Mouse (Mus musculus): ENCODE data around the gene Tgfbr3l. TPM values are rescaled to one million over a fixed set of nuclear protein-coding genes. Genes with fewer than 3 reads are reported as not detected.
A peak's percentile ranks its signal among the peaks of the same experiment; 100 is the strongest.

Gene Tgfbr3l
- polyA plus RNA-seq, 1 experiment from 2014 or later: 3.3 TPM

- Histone ChIP-seq H3K27me3 (replicated peaks; ENCODE audit: control insufficient read depth, insufficient read depth, low read length) (no peaks in the 10 kb centered on the region), H3K9me3 (ENCODE audit: control insufficient read depth, low read length) (no peaks in the 10 kb centered on the region), H3K4me3 (ENCODE audit: low read depth, low read length) (no peak overlapping the region), H3K4me2 (ENCODE audit: low read depth, low read length) (no peak overlapping the region), H3K9ac (ENCODE audit: low read depth, low read length) (no peak overlapping the region), H3K36me3 (ENCODE audit: control insufficient read depth, insufficient read depth, low read length) (peaks cover 85% of the 10 kb centered on the region), H3K27ac (replicated peaks; ENCODE audit: low read depth, low read length) (no peak overlapping the region), H3K4me1 (ENCODE audit: control insufficient read depth, insufficient read depth, low read length) (peaks cover 7% of the 10 kb centered on the region)
- 98% methylated on average over 5 of the region's 5 CpGs for WGBS
- ATAC-seq (ENCODE audit: low read depth) (no peak), DNase-seq (ENCODE audit: low spot score) (no peak)
These were observed 3.0 kb upstream of the Tgfbr3l start for GRCm38 (mm10) chr8:4245061-4245460.

GRCm38 (mm10) chr8:4245737-4246136 lies 2.3 kb upstream of the Tgfbr3l start:
- Histone ChIP-seq H3K9ac (ENCODE audit: low read depth, low read length) (no peak overlapping the region), H3K4me1 (ENCODE audit: control insufficient read depth, insufficient read depth, low read length) (peaks cover 4% of the 10 kb centered on the region), H3K27ac (replicated peaks; ENCODE audit: low read depth, low read length) (no peak overlapping the region), H3K4me2 (ENCODE audit: low read depth, low read length) (no peak overlapping the region), H3K4me3 (ENCODE audit: low read depth, low read length) (no peak overlapping the region), H3K36me3 (ENCODE audit: control insufficient read depth, insufficient read depth, low read length) (peaks cover 83% of the 10 kb centered on the region), H3K27me3 (replicated peaks; ENCODE audit: control insufficient read depth, insufficient read depth, low read length) (no peaks in the 10 kb centered on the region), H3K9me3 (ENCODE audit: control insufficient read depth, low read length) (no peaks in the 10 kb centered on the region)
- ATAC-seq (ENCODE audit: low read depth) (no peak), DNase-seq (ENCODE audit: low spot score) (no peak)
- WGBS: 87% methylated on average over 11 of the region's 13 CpGs

- no peaks in the 10 kb centered on the region for H3K27me3 ChIP-seq (replicated peaks; ENCODE audit: control insufficient read depth, insufficient read depth, low read length)
- no peak for DNase-seq (ENCODE audit: low spot score)
- 92% methylated on average over 8 of the region's 8 CpGs for WGBS
- ATAC-seq (ENCODE audit: low read depth): no peak
- no peak overlapping the region for H3K9ac ChIP-seq (ENCODE audit: low read depth, low read length)
- H3K27ac ChIP-seq (replicated peaks; ENCODE audit: low read depth, low read length): no peak overlapping the region
- H3K36me3 ChIP-seq (ENCODE audit: control insufficient read depth, insufficient read depth, low read length): peaks cover 70% of the 10 kb centered on the region
- H3K9me3 ChIP-seq (ENCODE audit: control insufficient read depth, low read length): no peaks in the 10 kb centered on the region
- H3K4me2 ChIP-seq (ENCODE audit: low read depth, low read length): no peak overlapping the region
- H3K4me3 ChIP-seq (ENCODE audit: low read depth, low read length): no peak overlapping the region
- peaks cover 5% of the 10 kb centered on the region for H3K4me1 ChIP-seq (ENCODE audit: control insufficient read depth, insufficient read depth, low read length)
These were observed 773 bp upstream of the Tgfbr3l start for GRCm38 (mm10) chr8:4247241-4247640.

- ATAC-seq (ENCODE audit: low read depth) (no peak), DNase-seq (ENCODE audit: low spot score) (peak; percentile 31)
- Histone ChIP-seq H3K27me3 (replicated peaks; ENCODE audit: control insufficient read depth, insufficient read depth, low read length) (no peaks in the 10 kb centered on the region), H3K27ac (replicated peaks; ENCODE audit: low read depth, low read length) (no peak overlapping the region), H3K9ac (ENCODE audit: low read depth, low read length) (peak overlapping the region; percentile 46), H3K36me3 (ENCODE audit: control insufficient read depth, insufficient read depth, low read length) (peaks cover 53% of the 10 kb centered on the region), H3K9me3 (ENCODE audit: control insufficient read depth, low read length) (no peaks in the 10 kb centered on the region), H3K4me3 (ENCODE audit: low read depth, low read length) (no peak overlapping the region), H3K4me1 (ENCODE audit: control insufficient read depth, insufficient read depth, low read length) (peaks cover 15% of the 10 kb centered on the region), H3K4me2 (ENCODE audit: low read depth, low read length) (no peak overlapping the region)
- WGBS: 7% methylated on average over 23 of the region's 29 CpGs
These were observed 1.2 kb downstream of the Tgfbr3l start for GRCm38 (mm10) chr8:4249213-4249612.

- H3K9me3 ChIP-seq (ENCODE audit: control insufficient read depth, low read length): no peaks in the 10 kb centered on the region
- ATAC-seq (ENCODE audit: low read depth): no peak
- peaks cover 53% of the 10 kb centered on the region for H3K36me3 ChIP-seq (ENCODE audit: control insufficient read depth, insufficient read depth, low read length)
These were observed 2.4 kb downstream of the Tgfbr3l start for GRCm38 (mm10) chr8:4250306-4250970.

GRCm38 (mm10) chr8:4252116-4252760 lies 4.2 kb downstream of the Tgfbr3l start:
- Histone ChIP-seq H3K27me3 (replicated peaks; ENCODE audit: control insufficient read depth, insufficient read depth, low read length) (no peaks in the 10 kb centered on the region), H3K27ac (replicated peaks; ENCODE audit: low read depth, low read length) (peak overlapping the region; percentile 90; the same call in 1 of the 2 replicates), H3K9ac (ENCODE audit: low read depth, low read length) (peak overlapping the region; percentile 86), H3K4me3 (ENCODE audit: low read depth, low read length) (peak overlapping the region; percentile 77), H3K4me2 (ENCODE audit: low read depth, low read length) (peak overlapping the region; percentile 80), H3K9me3 (ENCODE audit: control insufficient read depth, low read length) (no peaks in the 10 kb centered on the region), H3K36me3 (ENCODE audit: control insufficient read depth, insufficient read depth, low read length) (peaks cover 54% of the 10 kb centered on the region), H3K4me1 (ENCODE audit: control insufficient read depth, insufficient read depth, low read length) (peaks cover 18% of the 10 kb centered on the region)
- 48% methylated on average over 8 of the region's 8 CpGs for WGBS
- DNase-seq (ENCODE audit: low spot score): no peak
- ATAC-seq (ENCODE audit: low read depth): no peak

More at GRCm38 (mm10) chr8:4250306-4250970, 2.4 kb downstream of the Tgfbr3l start:
- WGBS: 29% methylated on average over 24 of the region's 26 CpGs
- Histone ChIP-seq H3K27ac (replicated peaks; ENCODE audit: low read depth, low read length) (no peak overlapping the region), H3K4me1 (ENCODE audit: control insufficient read depth, insufficient read depth, low read length) (peaks cover 15% of the 10 kb centered on the region), H3K27me3 (replicated peaks; ENCODE audit: control insufficient read depth, insufficient read depth, low read length) (no peaks in the 10 kb centered on the region), H3K4me2 (ENCODE audit: low read depth, low read length) (no peak overlapping the region), H3K4me3 (ENCODE audit: low read depth, low read length) (no peak overlapping the region), H3K9ac (ENCODE audit: low read depth, low read length) (no peak overlapping the region)
- DNase-seq (ENCODE audit: low spot score): peak; percentile 79

GRCm38 (mm10) chr8:4252934-4253841 lies 5.2 kb downstream of the Tgfbr3l start, which contains the start of gene Snapc2:
Gene Snapc2, plus strand, starts transcription at chr8:4253080.
- DNase-seq (ENCODE audit: low spot score) (peak; percentile 98), ATAC-seq (ENCODE audit: low read depth) (peak; percentile 91)
- Histone ChIP-seq H3K4me2 (ENCODE audit: low read depth, low read length) (peak within 1 kb of the TSS; percentile 80), H3K9ac (ENCODE audit: low read depth, low read length) (peak within 1 kb of the TSS; percentile 86), H3K27me3 (replicated peaks; ENCODE audit: control insufficient read depth, insufficient read depth, low read length) (no peaks in the 10 kb centered on the region), H3K27ac (replicated peaks; ENCODE audit: low read depth, low read length) (peak within 1 kb of the TSS; percentile 90), H3K4me3 (ENCODE audit: low read depth, low read length) (peak within 1 kb of the TSS; percentile 77), H3K4me1 (ENCODE audit: control insufficient read depth, insufficient read depth, low read length) (peaks cover 18% of the 10 kb centered on the region), H3K36me3 (ENCODE audit: control insufficient read depth, insufficient read depth, low read length) (peaks cover 46% of the 10 kb centered on the region), H3K9me3 (ENCODE audit: control insufficient read depth, low read length) (no peaks in the 10 kb centered on the region)
- WGBS: under 1% methylated on average over 42 of the region's 69 CpGs

- 57% methylated on average over 6 of the region's 6 CpGs for WGBS
- H3K4me2 ChIP-seq (ENCODE audit: low read depth, low read length): peak overlapping the region; percentile 80
These were observed 6.0 kb downstream of the Tgfbr3l start for GRCm38 (mm10) chr8:4254001-4254400.

More at GRCm38 (mm10) chr8:4254001-4254400, 6.0 kb downstream of the Tgfbr3l start:
- peaks cover 15% of the 10 kb centered on the region for H3K4me1 ChIP-seq (ENCODE audit: control insufficient read depth, insufficient read depth, low read length)
- DNase-seq (ENCODE audit: low spot score) (peak; percentile 80), ATAC-seq (ENCODE audit: low read depth) (no peak)
- H3K4me3 ChIP-seq (ENCODE audit: low read depth, low read length): peak overlapping the region; percentile 77
- H3K27ac ChIP-seq (replicated peaks; ENCODE audit: low read depth, low read length): peak overlapping the region; percentile 90
- H3K9ac ChIP-seq (ENCODE audit: low read depth, low read length): peak overlapping the region; percentile 86
- no peaks in the 10 kb centered on the region for H3K27me3 ChIP-seq (replicated peaks; ENCODE audit: control insufficient read depth, insufficient read depth, low read length)
- no peaks in the 10 kb centered on the region for H3K9me3 ChIP-seq (ENCODE audit: control insufficient read depth, low read length)
- peaks cover 38% of the 10 kb centered on the region for H3K36me3 ChIP-seq (ENCODE audit: control insufficient read depth, insufficient read depth, low read length)
